Mouse (Mus musculus) hindbrain, embryonic 16.5 days (tissue): ENCODE data around the gene Prkg1. TPM values are rescaled to one million over a fixed set of nuclear protein-coding genes. Genes with fewer than 3 reads are reported as not detected.

Experiments used
- ATAC-seq: fragments of 200-750 bp; cut with Nextera tagmentation; 2 replicates; pipeline ENCODE4 v1.8.0; 2017; ENCODE audit warnings: moderate TSS enrichment, moderate library complexity
- H3K27ac ChIP-seq: fragments of 300-500 bp; sonication (generic); 2 replicates; pipeline ENCODE4 v1.5.1; 2014; ENCODE audit warnings: low read depth, mild to moderate bottlenecking, control low read depth, low read length, moderate library complexity
- H3K27me3 ChIP-seq: fragments of 300-500 bp; sonication (generic); replicated peaks from 2 replicates; pipeline ENCODE4 v1.6.1; 2014; ENCODE audit warnings: low read length; ENCODE audit not compliant: control insufficient read depth, insufficient read depth
- H3K36me3 ChIP-seq: fragments of 300-500 bp; sonication (generic); 2 replicates; pipeline ENCODE4 v1.6.1; 2014; ENCODE audit warnings: mild to moderate bottlenecking, low read length, moderate library complexity, mixed read lengths; ENCODE audit not compliant: control insufficient read depth, insufficient read depth
- H3K4me1 ChIP-seq: fragments of 300-500 bp; sonication (generic); 2 replicates; pipeline ENCODE4 v1.6.1; 2014; ENCODE audit warnings: low read depth, low read length; ENCODE audit not compliant: control insufficient read depth, insufficient read depth
- H3K4me2 ChIP-seq: fragments of 300-500 bp; sonication (generic); 2 replicates; pipeline ENCODE4 v1.6.1; 2014; ENCODE audit warnings: mild to moderate bottlenecking, low read length, control low read depth, moderate library complexity
- H3K4me3 ChIP-seq: fragments of 300-500 bp; sonication (generic); 2 replicates; pipeline ENCODE4 v1.5.1; 2014; ENCODE audit warnings: mild to moderate bottlenecking, low read length, control low read depth, moderate library complexity
- H3K9ac ChIP-seq: fragments of 300-500 bp; sonication (generic); 2 replicates; pipeline ENCODE4 v1.6.1; 2014; ENCODE audit warnings: low read depth, mild to moderate bottlenecking, control low read depth, low read length, moderate library complexity
- H3K9me3 ChIP-seq: fragments of 300-500 bp; sonication (generic); 2 replicates; pipeline ENCODE4 v1.6.1; 2014; ENCODE audit warnings: mild to moderate bottlenecking, low read length, moderate library complexity; ENCODE audit not compliant: control insufficient read depth
- WGBS: fragments of 180-500 bp; shearing (Covaris S2); extraction: QIAGEN DNeasy Blood & Tissue Kit; methylation state at CpG from one replicate; pipeline ENCODE4 v1.1.7; 2014; 5-methylcytosine and 5-hydroxymethylcytosine counted together
- polyA plus RNA-seq: library from polyadenylated mRNA; unstranded; fragments of >200 nt; fragmentation: Nextera tagmentation; extraction: Ambion mirVana; gene quantifications from 2 replicates; pipeline ENCODE4 v1.2.1, GENCODE M21; 2015

Gene Prkg1
- polyA plus RNA-seq, 1 experiment from 2014 or later: 4.8 TPM

GRCm38 (mm10) chr19:31026797-31027196 lies 738.0 kb downstream of the Prkg1 start:
- Histone ChIP-seq H3K4me1 (no peaks in the 10 kb centered on the region), H3K9ac (no peak overlapping the region), H3K27ac (no peak overlapping the region), H3K27me3 (no peaks in the 10 kb centered on the region), H3K4me2 (no peak overlapping the region), H3K36me3 (no peaks in the 10 kb centered on the region), H3K9me3 (no peaks in the 10 kb centered on the region), H3K4me3 (no peak overlapping the region)
- 86% methylated on average over 5 of the region's 5 CpGs for WGBS
- ATAC-seq: no peak

GRCm38 (mm10) chr19:31011528-31012133 lies 753.2 kb downstream of the Prkg1 start:
- 45% methylated on average over 3 of the region's 3 CpGs for WGBS
- Histone ChIP-seq H3K27me3 (no peaks in the 10 kb centered on the region), H3K9me3 (no peaks in the 10 kb centered on the region), H3K9ac (no peak overlapping the region), H3K4me3 (no peak overlapping the region), H3K27ac (no peak overlapping the region), H3K36me3 (no peaks in the 10 kb centered on the region), H3K4me2 (no peak overlapping the region), H3K4me1 (no peaks in the 10 kb centered on the region)
- ATAC-seq: peak; percentile 52

GRCm38 (mm10) chr19:30998572-30998971 lies 766.3 kb downstream of the Prkg1 start:
- H3K9ac ChIP-seq: no peak overlapping the region
- H3K4me3 ChIP-seq: no peak overlapping the region
- no peaks in the 10 kb centered on the region for H3K9me3 ChIP-seq
- WGBS: 95% methylated on average over 2 of the region's 2 CpGs
- no peak overlapping the region for H3K27ac ChIP-seq
- H3K4me2 ChIP-seq: no peak overlapping the region
- H3K4me1 ChIP-seq: no peaks in the 10 kb centered on the region
- H3K36me3 ChIP-seq: no peaks in the 10 kb centered on the region
- no peak for ATAC-seq
- H3K27me3 ChIP-seq: no peaks in the 10 kb centered on the region

- no peaks in the 10 kb centered on the region for H3K27me3 ChIP-seq
- no peaks in the 10 kb centered on the region for H3K4me1 ChIP-seq
- H3K9ac ChIP-seq: no peak overlapping the region
- ATAC-seq: peak; percentile 61
- 56% methylated on average over 4 of the region's 4 CpGs for WGBS
- no peaks in the 10 kb centered on the region for H3K9me3 ChIP-seq
- H3K4me2 ChIP-seq: no peak overlapping the region
- H3K4me3 ChIP-seq: no peak overlapping the region
- H3K27ac ChIP-seq: no peak overlapping the region
- no peaks in the 10 kb centered on the region for H3K36me3 ChIP-seq
Observed at GRCm38 (mm10) chr19:30990390-30990789, 774.4 kb downstream of the Prkg1 start.

- no peak for ATAC-seq
- Histone ChIP-seq H3K36me3 (no peaks in the 10 kb centered on the region), H3K4me1 (no peaks in the 10 kb centered on the region), H3K4me2 (no peak overlapping the region), H3K27me3 (no peaks in the 10 kb centered on the region), H3K9ac (no peak overlapping the region), H3K9me3 (no peaks in the 10 kb centered on the region), H3K27ac (no peak overlapping the region), H3K4me3 (no peak overlapping the region)
- 69% methylated on average over 4 of the region's 4 CpGs for WGBS
Observed at GRCm38 (mm10) chr19:30982436-30982835, 782.4 kb downstream of the Prkg1 start.

GRCm38 (mm10) chr19:30978096-30978495 lies 786.7 kb downstream of the Prkg1 start:
- no peak overlapping the region for H3K27ac ChIP-seq
- 79% methylated on average over 4 of the region's 4 CpGs for WGBS
- H3K4me3 ChIP-seq: no peak overlapping the region
- H3K9me3 ChIP-seq: no peaks in the 10 kb centered on the region
- H3K36me3 ChIP-seq: no peaks in the 10 kb centered on the region
- no peak for ATAC-seq
- no peak overlapping the region for H3K4me2 ChIP-seq
- H3K9ac ChIP-seq: no peak overlapping the region
- H3K27me3 ChIP-seq: no peaks in the 10 kb centered on the region
- no peaks in the 10 kb centered on the region for H3K4me1 ChIP-seq

GRCm38 (mm10) chr19:30950610-30951009 lies 814.2 kb downstream of the Prkg1 start:
- WGBS: 75% methylated on average over 3 of the region's 3 CpGs
- Histone ChIP-seq H3K27ac (no peak overlapping the region), H3K4me3 (no peak overlapping the region), H3K4me1 (no peaks in the 10 kb centered on the region), H3K9me3 (no peaks in the 10 kb centered on the region), H3K4me2 (no peak overlapping the region), H3K9ac (no peak overlapping the region), H3K27me3 (no peaks in the 10 kb centered on the region), H3K36me3 (no peaks in the 10 kb centered on the region)
- ATAC-seq: no peak

- no peak for ATAC-seq
- no peaks in the 10 kb centered on the region for H3K36me3 ChIP-seq
- H3K4me2 ChIP-seq: no peak overlapping the region
- no peak overlapping the region for H3K27ac ChIP-seq
- H3K27me3 ChIP-seq: no peaks in the 10 kb centered on the region
- H3K4me1 ChIP-seq: no peaks in the 10 kb centered on the region
- 46% methylated on average over 1 of the region's 1 CpGs for WGBS
- no peak overlapping the region for H3K9ac ChIP-seq
- no peaks in the 10 kb centered on the region for H3K9me3 ChIP-seq
- H3K4me3 ChIP-seq: no peak overlapping the region
Observed at GRCm38 (mm10) chr19:30948202-30948601, 816.6 kb downstream of the Prkg1 start.

GRCm38 (mm10) chr19:30942369-30942992 lies 822.4 kb downstream of the Prkg1 start:
- Histone ChIP-seq H3K4me1 (no peaks in the 10 kb centered on the region), H3K27ac (no peak overlapping the region), H3K27me3 (no peaks in the 10 kb centered on the region), H3K36me3 (no peaks in the 10 kb centered on the region), H3K4me3 (no peak overlapping the region), H3K9me3 (no peaks in the 10 kb centered on the region), H3K9ac (no peak overlapping the region), H3K4me2 (no peak overlapping the region)
- no peak for ATAC-seq
- 71% methylated on average over 5 of the region's 5 CpGs for WGBS
